Mouse (Mus musculus) testis, adult 2 months (tissue): Measurements from ENCODE around the gene Mogat2.

Source experiments
- CTCF ChIP-seq: fragments of 200-500 bp; IDR thresholded peaks from 2 replicates; pipeline ENCODE4 v1.5.1; 2012; ENCODE audit warnings: low read depth, mild to moderate bottlenecking, inconsistent platforms, low read length, moderate library complexity; ENCODE audit not compliant: control insufficient read depth, insufficient read depth, insufficient replicate concordance
- POLR2A ChIP-seq: fragments of 200-500 bp; IDR thresholded peaks from 2 replicates; pipeline ENCODE4 v1.6.1; 2012; ENCODE audit warnings: low read depth, mild to moderate bottlenecking, inconsistent platforms, low read length, moderate library complexity; ENCODE audit not compliant: control insufficient read depth

GRCm38 (mm10) chr7:99213056-99213455, 25.4 kb downstream of the Mogat2 start:
- TF ChIP-seq POLR2A (no peak), CTCF (no peak)
